Mouse (Mus musculus) CH12.LX (cell line): ENCODE results near the gene St7. TPM values are rescaled to one million over a fixed set of nuclear protein-coding genes. Genes with fewer than 3 reads are reported as not detected.

Experiments
- DNase-seq: peaks from one replicate; pipeline ENCODE4 v3.0.0-alpha.2; 2013; ENCODE audit errors: extremely low read depth
- H3K27ac ChIP-seq: 2 replicates; pipeline ENCODE4 v1.5.1; 2012; ENCODE audit warnings: low read depth, mild to moderate bottlenecking, control low read depth, moderate library complexity; ENCODE audit not compliant: insufficient read depth
- H3K27me3 ChIP-seq: replicated peaks from 2 replicates; pipeline ENCODE3; 2012; ENCODE audit warnings: inconsistent platforms
- H3K36me3 ChIP-seq, 2 experiments: replicated peaks in 1 of 2; 2 replicates each; pipeline versions ENCODE3 to v1.6.1; 2012; ENCODE audit warnings: inconsistent platforms in 1 of 2, low read length in 1 of 2, mild to moderate bottlenecking in 1 of 2, mixed read lengths in 1 of 2, moderate library complexity in 1 of 2; ENCODE audit not compliant: control insufficient read depth in 1 of 2, insufficient read depth in 1 of 2
- H3K4me1 ChIP-seq, 2 experiments: 2 replicates each; pipeline ENCODE4 v1.6.1; 2012; ENCODE audit warnings: inconsistent platforms in 1 of 2, moderate library complexity in 1 of 2; ENCODE audit not compliant: insufficient read depth in 2 of 2, control insufficient read depth in 1 of 2
- H3K4me2 ChIP-seq: 2 replicates; pipeline ENCODE4 v1.6.1; 2012; ENCODE audit warnings: low read depth, mild to moderate bottlenecking, control low read depth; ENCODE audit not compliant: poor library complexity, insufficient read depth, severe bottlenecking
- H3K4me3 ChIP-seq, 3 experiments: fragments of 150-350 bp in 1 of 3; sonication (generic) in 1 of 3; replicated peaks in 1 of 3; 2 replicates each; pipeline versions ENCODE3 to v1.5.1; 2011 to 2012; ENCODE audit warnings: low read depth in 2 of 3, low read length in 2 of 3, mild to moderate bottlenecking in 2 of 3, moderate library complexity in 2 of 3, control low read depth in 1 of 3, improper control_type of control experiment in 1 of 3, inconsistent platforms in 1 of 3, mixed read lengths in 1 of 3; ENCODE audit not compliant: poor library complexity in 1 of 3
- H3K79me2 ChIP-seq: replicated peaks from 2 replicates; pipeline ENCODE4 v1.6.1; 2012; ENCODE audit warnings: mild to moderate bottlenecking, moderate library complexity; ENCODE audit not compliant: control insufficient read depth, poor library complexity, insufficient read depth, severe bottlenecking; ENCODE audit errors: extremely low read depth
- H3K9ac ChIP-seq: 2 replicates; pipeline ENCODE4 v1.6.1; 2012; ENCODE audit warnings: low read depth, mild to moderate bottlenecking, control low read depth, moderate library complexity; ENCODE audit not compliant: insufficient read depth
- H3K9me3 ChIP-seq: replicated peaks from 2 replicates; pipeline ENCODE3; 2012; ENCODE audit warnings: low read length, inconsistent platforms, mixed read lengths
- BHLHE40 ChIP-seq: IDR thresholded peaks from 2 replicates; pipeline ENCODE4 v1.6.1; 2011; ENCODE audit warnings: mild to moderate bottlenecking, low read depth, low read length, improper control_type of control experiment
- E2F4 ChIP-seq: IDR thresholded peaks from 2 replicates; pipeline ENCODE4 v1.6.1; 2011; ENCODE audit warnings: low read depth, low read length, improper control_type of control experiment; ENCODE audit not compliant: insufficient replicate concordance
- ETS1 ChIP-seq: conservative IDR thresholded peaks from 2 replicates; pipeline ENCODE4 v1.6.1; 2012; ENCODE audit warnings: low read depth, mild to moderate bottlenecking, inconsistent platforms, low read length, improper control_type of control experiment, moderate library complexity
- GABPA ChIP-seq: IDR thresholded peaks from 2 replicates; pipeline ENCODE4 v1.6.1; 2012; ENCODE audit warnings: low read depth, low read length, improper control_type of control experiment, inconsistent platforms; ENCODE audit not compliant: insufficient replicate concordance
- HCFC1 ChIP-seq: IDR thresholded peaks from 2 replicates; pipeline ENCODE4 v1.6.1; 2012; ENCODE audit warnings: low read depth, mild to moderate bottlenecking, inconsistent platforms, low read length, improper control_type of control experiment
- IRF4 ChIP-seq: IDR thresholded peaks from 2 replicates; pipeline ENCODE4 v1.6.1; 2014; ENCODE audit warnings: low read depth, mild to moderate bottlenecking, inconsistent platforms, low read length, improper control_type of control experiment
- JUND ChIP-seq: conservative IDR thresholded peaks from 2 replicates; pipeline ENCODE4 v1.6.1; 2011; ENCODE audit warnings: low read depth, low read length, improper control_type of control experiment
- MAFK ChIP-seq: IDR thresholded peaks from 2 replicates; pipeline ENCODE4 v1.6.1; 2011; ENCODE audit warnings: low read length, improper control_type of control experiment; ENCODE audit not compliant: insufficient replicate concordance
- MAX ChIP-seq: IDR thresholded peaks from 2 replicates; pipeline ENCODE4 v1.6.1; 2011; ENCODE audit warnings: low read length, improper control_type of control experiment
- MAZ ChIP-seq: IDR thresholded peaks from 2 replicates; pipeline ENCODE4 v1.6.1; 2012; ENCODE audit warnings: low read depth, mild to moderate bottlenecking, inconsistent platforms, low read length, improper control_type of control experiment, moderate library complexity
- MEF2A ChIP-seq: IDR thresholded peaks from 2 replicates; pipeline ENCODE4 v1.6.1; 2014; ENCODE audit warnings: low read depth, mild to moderate bottlenecking, inconsistent platforms, low read length, improper control_type of control experiment, borderline replicate concordance
- MXI1 ChIP-seq: IDR thresholded peaks from 2 replicates; pipeline ENCODE4 v1.6.1; 2011; ENCODE audit warnings: mild to moderate bottlenecking, low read depth, low read length, improper control_type of control experiment
- NRF1 ChIP-seq: IDR thresholded peaks from 2 replicates; pipeline ENCODE4 v1.6.1; 2014; ENCODE audit warnings: low read depth, mild to moderate bottlenecking, inconsistent platforms, low read length, improper control_type of control experiment, moderate library complexity
- PAX5 ChIP-seq: IDR thresholded peaks from 2 replicates; pipeline ENCODE4 v1.6.1; 2012; ENCODE audit warnings: low read length, inconsistent platforms, mixed read lengths
- POLR2A ChIP-seq: IDR thresholded peaks from 2 replicates; pipeline ENCODE4 v1.6.1; 2011; ENCODE audit warnings: low read depth, mild to moderate bottlenecking, improper control_type of control experiment, low read length
- POLR2AphosphoS2 ChIP-seq: IDR thresholded peaks from 2 replicates; pipeline ENCODE4 v1.6.1; 2011; ENCODE audit warnings: low read depth, low read length, improper control_type of control experiment
- RAD21 ChIP-seq: IDR thresholded peaks from 2 replicates; pipeline ENCODE4 v1.6.1; 2011; ENCODE audit warnings: low read depth, mild to moderate bottlenecking, low read length, improper control_type of control experiment, moderate library complexity
- RCOR1 ChIP-seq: conservative IDR thresholded peaks from 2 replicates; pipeline ENCODE4 v1.6.1; 2012; ENCODE audit warnings: low read depth, mild to moderate bottlenecking, inconsistent platforms, low read length, improper control_type of control experiment
- SIN3A ChIP-seq: IDR thresholded peaks from 2 replicates; pipeline ENCODE4 v1.6.1; 2012; ENCODE audit warnings: low read length, improper control_type of control experiment, inconsistent platforms
- SMC3 ChIP-seq: IDR thresholded peaks from 2 replicates; pipeline ENCODE4 v1.6.1; 2011; ENCODE audit warnings: low read depth, low read length, improper control_type of control experiment
- UBTF ChIP-seq: IDR thresholded peaks from 2 replicates; pipeline ENCODE4 v1.6.1; 2012; ENCODE audit warnings: low read depth, mild to moderate bottlenecking, inconsistent platforms, low read length, improper control_type of control experiment, moderate library complexity
- USF1 ChIP-seq: IDR thresholded peaks from 2 replicates; pipeline ENCODE4 v1.6.1; 2014; ENCODE audit warnings: low read depth, mild to moderate bottlenecking, inconsistent platforms, low read length, improper control_type of control experiment
- ZC3H11A ChIP-seq: IDR thresholded peaks from 2 replicates; pipeline ENCODE4 v1.6.1; 2012; ENCODE audit warnings: low read depth, mild to moderate bottlenecking, inconsistent platforms, low read length, improper control_type of control experiment
- ZKSCAN1 ChIP-seq: IDR thresholded peaks from 2 replicates; pipeline ENCODE4 v1.6.1; 2012; ENCODE audit warnings: low read depth, inconsistent platforms, low read length, improper control_type of control experiment, borderline replicate concordance
- ZNF384 ChIP-seq: IDR thresholded peaks from 2 replicates; pipeline ENCODE4 v1.6.1; 2012; ENCODE audit warnings: low read depth, low read length, improper control_type of control experiment, inconsistent platforms
- dilution Hi-C: fragments of 300-500 bp; cut with MboI; formaldehyde crosslinking; loops from 2 replicates; pipeline ENCODE4 v1.14.3; 2020; ENCODE audit warnings: low sequenced_read_pairs; ENCODE audit not compliant: extremely low pct_unique_long_range_greater_than_20kb, extremely low pct_ligation_motif_present
- in situ Hi-C: fragments of 300-500 bp; cut with MboI; formaldehyde crosslinking; loops from 3 replicates; pipeline ENCODE4 v1.14.3; 2019; ENCODE audit warnings: low sequenced_read_pairs, low pct_ligation_motif_present, low pct_unique_long_range_greater_than_20kb, mixed read lengths
- polyA plus RNA-seq: library from polyadenylated mRNA; unstranded; fragments of >175 nt; gene quantifications from 2 replicates; pipeline ENCODE4 v1.2.1, GENCODE M21; 2012; ENCODE audit warnings: low read depth; ENCODE audit not compliant: insufficient read length
- total RNA-seq, 2 experiments: library from RNA; depleted of rRNA; stranded (reverse); fragments of 300-350 nt in 1 of 2; fragments of >200 nt in 1 of 2; gene quantifications; 2 replicates each; pipeline ENCODE4 v1.2.3; 2012 to 2014

St7 gene
- total and polyA plus RNA-seq, 3 experiments: 33.9 to 64.1 (median 35.3) TPM

DNA sequence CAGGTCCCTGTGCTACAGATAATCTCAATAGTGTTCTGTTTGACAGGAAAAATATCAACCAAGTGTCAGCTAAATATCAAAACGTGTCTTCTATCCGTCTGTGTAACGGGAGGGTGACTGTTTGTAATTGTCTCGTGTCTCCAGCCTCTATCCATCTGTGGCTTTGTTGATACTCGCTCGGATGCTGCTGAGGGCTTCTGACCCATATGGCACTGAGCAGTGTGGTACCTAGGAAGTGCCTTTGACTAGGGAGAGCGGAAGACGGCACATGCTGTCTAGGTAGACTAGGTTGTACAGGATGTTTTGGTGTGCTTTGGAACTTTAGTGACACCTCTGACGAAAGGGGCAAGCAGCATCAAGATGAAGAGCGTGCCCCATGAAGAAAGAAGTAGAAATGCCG, 235.0 kb downstream of the St7 start:
- in situ Hi-C loops: no loop called here
- TF ChIP-seq MEF2A (no peak), SIN3A (no peak), MAX (no peak), SMC3 (no peak), HCFC1 (no peak), ETS1 (no peak), MXI1 (no peak), ZKSCAN1 (no peak), ZC3H11A (no peak), UBTF (no peak), POLR2A (no peak), RAD21 (no peak), E2F4 (no peak), GABPA (no peak)
- no peaks in the 10 kb centered on the region for H3K27me3 ChIP-seq
- no peaks in the 10 kb centered on the region for H3K4me1 ChIP-seq
- H3K9me3 ChIP-seq: no peaks in the 10 kb centered on the region
- no peak overlapping the region for H3K4me3 ChIP-seq
- H3K36me3 ChIP-seq: peaks cover 14 to 62% of the 10 kb centered on the region in 2 experiments
- DNase-seq: no peak
- no peak overlapping the region for H3K4me2 ChIP-seq
- no peak overlapping the region for H3K27ac ChIP-seq
- dilution Hi-C loops: no loop called here
- H3K9ac ChIP-seq: no peak overlapping the region
- no peaks in the 10 kb centered on the region for H3K79me2 ChIP-seq

DNA sequence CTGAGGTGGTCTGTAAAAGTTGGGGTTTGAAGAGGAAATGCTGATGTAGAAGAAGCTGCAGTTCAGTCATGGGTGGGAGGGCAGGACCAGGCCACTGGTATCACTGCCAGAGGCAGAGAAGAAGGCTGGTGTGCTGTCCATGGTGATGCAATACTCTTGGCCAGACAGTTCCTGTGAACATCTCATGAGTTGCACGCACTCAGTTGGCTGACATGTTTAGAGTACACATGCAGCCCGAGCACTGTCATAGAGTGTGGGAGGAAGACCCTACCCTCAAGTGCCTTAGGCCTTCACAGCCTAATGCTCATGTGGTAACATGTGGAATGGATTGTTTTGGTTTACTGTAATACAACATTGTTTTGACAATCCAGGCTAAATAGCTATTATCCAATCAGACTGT, 238.5 kb downstream of the St7 start:
- in situ Hi-C loops: no loop called here
- Histone ChIP-seq H3K36me3 (peaks cover 17 to 62% of the 10 kb centered on the region in 2 experiments), H3K27me3 (no peaks in the 10 kb centered on the region), H3K27ac (no peak overlapping the region), H3K9ac (no peak overlapping the region)
- DNase-seq: no peak
- TF ChIP-seq POLR2A (no peak), GABPA (no peak), JUND (no peak)
- TF ChIP-seq, all 38 proteins: peak for 0
- H3K9me3 ChIP-seq: no peaks in the 10 kb centered on the region
- no peak overlapping the region for H3K4me2 ChIP-seq
- dilution Hi-C loops: no loop called here
- H3K4me3 ChIP-seq: no peak overlapping the region
- H3K4me1 ChIP-seq: no peaks in the 10 kb centered on the region
- H3K79me2 ChIP-seq: no peaks in the 10 kb centered on the region

DNA sequence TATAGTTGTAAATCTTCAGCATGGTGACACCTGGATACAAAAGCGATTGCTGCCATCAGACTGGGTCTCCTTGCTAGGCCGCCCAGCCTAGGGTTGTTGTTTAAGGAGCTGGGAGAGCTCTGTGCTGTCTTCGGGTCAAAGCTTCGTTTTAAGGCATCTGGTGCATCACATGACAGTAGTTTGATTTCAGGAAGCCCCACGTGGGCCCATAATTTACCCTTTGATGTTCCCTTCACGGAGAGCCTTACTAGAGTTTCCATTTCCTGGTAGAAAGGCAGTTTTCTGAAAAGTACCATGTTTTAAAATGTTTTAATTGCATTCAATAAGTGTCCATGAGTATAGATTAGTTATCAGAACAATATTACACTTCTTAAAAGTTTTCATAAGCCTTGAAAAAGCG, 239.1 kb downstream of the St7 start:
- dilution Hi-C loops: no loop called here
- Histone ChIP-seq H3K4me2 (no peak overlapping the region), H3K9ac (no peak overlapping the region)
- TF ChIP-seq RCOR1 (no peak), NRF1 (no peak), PAX5 (no peak), SIN3A (no peak), MAFK (no peak), IRF4 (no peak), MAZ (no peak), E2F4 (no peak), BHLHE40 (no peak), ZNF384 (no peak), SMC3 (no peak), ETS1 (no peak), USF1 (no peak), ZC3H11A (no peak), UBTF (no peak), POLR2AphosphoS2 (no peak), JUND (no peak), MEF2A (no peak), ZKSCAN1 (no peak)
- TF ChIP-seq, all 38 proteins: peak for 0
- Histone ChIP-seq H3K4me3 (no peak overlapping the region), H3K36me3 (peaks cover 17 to 58% of the 10 kb centered on the region in 2 experiments), H3K27ac (no peak overlapping the region), H3K9me3 (no peaks in the 10 kb centered on the region), H3K4me1 (no peaks in the 10 kb centered on the region), H3K79me2 (no peaks in the 10 kb centered on the region), H3K27me3 (no peaks in the 10 kb centered on the region)
- DNase-seq: no peak
- in situ Hi-C loops: no loop called here
